Mouse (Mus musculus): ENCODE measurements around the gene Gm17581. TPM values are rescaled to one million over a fixed set of nuclear protein-coding genes. Genes with fewer than 3 reads are reported as not detected.

The Gm17581 gene
- polyA plus RNA-seq, 1 experiment from 2014 or later: not detected

- H3K9ac ChIP-seq (ENCODE audit: low read length): no peak overlapping the region
- no peaks in the 10 kb centered on the region for H3K9me3 ChIP-seq (ENCODE audit: control insufficient read depth, low read length)
- no peaks in the 10 kb centered on the region for H3K27me3 ChIP-seq (ENCODE audit: control insufficient read depth, insufficient read depth, low read length)
- ATAC-seq (replicated peaks; ENCODE audit: low FRiP score) (no peak), DNase-seq (ENCODE audit: low spot score) (no peak)
- H3K4me1 ChIP-seq (replicated peaks; ENCODE audit: control insufficient read depth, insufficient read depth, low read length): peaks cover 3% of the 10 kb centered on the region; the same call in 1 of the 2 replicates
- no peak overlapping the region for H3K4me3 ChIP-seq (ENCODE audit: low read depth, low read length)
- no peak overlapping the region for H3K4me2 ChIP-seq (ENCODE audit: low read depth, low read length, severe bottlenecking)
- no peak overlapping the region for H3K27ac ChIP-seq (ENCODE audit: low read depth, low read length)
- whole genome bisulfite sequencing: 89% methylated on average over 4 of the region's 4 CpGs
- no peaks in the 10 kb centered on the region for H3K36me3 ChIP-seq (ENCODE audit: control insufficient read depth, insufficient read depth, low read length)
Measured at GRCm38 (mm10) chr2:155749394-155749793, 13.7 kb upstream of the Gm17581 start.

GRCm38 (mm10) chr2:155745487-155745886 is 9.8 kb upstream of the Gm17581 start:
- DNase-seq (ENCODE audit: low spot score): no peak
- Histone ChIP-seq H3K9me3 (ENCODE audit: control insufficient read depth, low read length) (no peaks in the 10 kb centered on the region), H3K9ac (ENCODE audit: low read length) (no peak overlapping the region), H3K4me1 (replicated peaks; ENCODE audit: control insufficient read depth, insufficient read depth, low read length) (no peaks in the 10 kb centered on the region), H3K27ac (ENCODE audit: low read depth, low read length) (no peak overlapping the region), H3K4me2 (ENCODE audit: low read depth, low read length, severe bottlenecking) (no peak overlapping the region), H3K27me3 (ENCODE audit: control insufficient read depth, insufficient read depth, low read length) (no peaks in the 10 kb centered on the region), H3K4me3 (ENCODE audit: low read depth, low read length) (no peak overlapping the region), H3K36me3 (ENCODE audit: control insufficient read depth, insufficient read depth, low read length) (no peaks in the 10 kb centered on the region)
- WGBS: 83% methylated on average over 3 of the region's 3 CpGs
- ATAC-seq (replicated peaks; ENCODE audit: low FRiP score): no peak

DNA sequence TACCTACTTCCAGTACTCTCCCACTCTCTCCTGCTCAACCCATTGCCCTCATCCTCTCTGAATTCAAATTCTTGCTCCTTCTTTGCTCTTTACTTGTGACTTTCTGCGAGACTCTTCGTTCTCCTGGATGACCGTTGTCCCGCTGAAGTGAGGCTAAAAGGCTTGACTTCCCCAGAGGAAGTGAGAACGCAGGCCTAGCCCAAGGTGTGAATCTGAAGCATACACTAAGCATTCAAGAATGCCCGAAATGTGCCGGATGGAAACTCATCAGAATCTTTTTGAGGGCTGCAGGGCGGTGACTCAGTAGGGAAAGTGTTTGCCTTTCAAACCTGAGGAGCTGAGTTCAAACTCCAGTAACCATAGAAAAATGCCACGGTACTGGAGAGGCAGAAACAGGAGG is 7.7 kb upstream of the Gm17581 start:
- DNase-seq (ENCODE audit: low spot score) (no peak), ATAC-seq (replicated peaks; ENCODE audit: low FRiP score) (no peak)
- no peaks in the 10 kb centered on the region for H3K27me3 ChIP-seq (ENCODE audit: control insufficient read depth, insufficient read depth, low read length)
- H3K27ac ChIP-seq (ENCODE audit: low read depth, low read length): no peak overlapping the region
- H3K9me3 ChIP-seq (ENCODE audit: control insufficient read depth, low read length): no peaks in the 10 kb centered on the region
- no peak overlapping the region for H3K4me3 ChIP-seq (ENCODE audit: low read depth, low read length)
- WGBS: 92% methylated on average over 9 of the region's 9 CpGs
- H3K4me2 ChIP-seq (ENCODE audit: low read depth, low read length, severe bottlenecking): no peak overlapping the region
- no peaks in the 10 kb centered on the region for H3K4me1 ChIP-seq (replicated peaks; ENCODE audit: control insufficient read depth, insufficient read depth, low read length)
- H3K36me3 ChIP-seq (ENCODE audit: control insufficient read depth, insufficient read depth, low read length): no peaks in the 10 kb centered on the region
- no peak overlapping the region for H3K9ac ChIP-seq (ENCODE audit: low read length)

DNA sequence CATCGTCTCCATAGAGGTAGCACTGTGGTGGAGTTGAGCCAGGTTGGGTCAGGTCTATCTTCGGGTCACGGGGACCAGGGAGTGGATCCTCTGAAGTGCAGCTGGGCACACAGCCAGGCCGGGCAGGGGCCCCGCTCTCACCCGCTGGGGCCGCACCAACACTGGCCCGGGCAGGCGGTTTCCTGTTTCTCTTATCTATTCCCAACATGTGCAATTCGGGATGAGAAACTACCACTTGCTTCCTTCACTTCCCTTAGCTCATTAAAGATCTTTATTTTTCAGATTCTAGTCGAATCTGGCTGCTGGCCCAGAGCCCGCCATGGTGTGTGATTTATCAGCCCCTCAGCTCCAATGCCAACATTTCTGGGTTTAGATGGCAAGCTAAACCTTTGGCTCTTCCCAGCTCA is 7.3 kb upstream of the Gm17581 start:
- no peak overlapping the region for H3K27ac ChIP-seq (ENCODE audit: low read depth, low read length)
- no peak overlapping the region for H3K4me3 ChIP-seq (ENCODE audit: low read depth, low read length)
- H3K36me3 ChIP-seq (ENCODE audit: control insufficient read depth, insufficient read depth, low read length): no peaks in the 10 kb centered on the region
- WGBS: 89% methylated on average over 12 of the region's 12 CpGs
- ATAC-seq (replicated peaks; ENCODE audit: low FRiP score) (no peak), DNase-seq (ENCODE audit: low spot score) (no peak)
- H3K9ac ChIP-seq (ENCODE audit: low read length): no peak overlapping the region
- H3K27me3 ChIP-seq (ENCODE audit: control insufficient read depth, insufficient read depth, low read length): no peaks in the 10 kb centered on the region
- H3K9me3 ChIP-seq (ENCODE audit: control insufficient read depth, low read length): no peaks in the 10 kb centered on the region
- no peaks in the 10 kb centered on the region for H3K4me1 ChIP-seq (replicated peaks; ENCODE audit: control insufficient read depth, insufficient read depth, low read length)
- H3K4me2 ChIP-seq (ENCODE audit: low read depth, low read length, severe bottlenecking): no peak overlapping the region

DNA sequence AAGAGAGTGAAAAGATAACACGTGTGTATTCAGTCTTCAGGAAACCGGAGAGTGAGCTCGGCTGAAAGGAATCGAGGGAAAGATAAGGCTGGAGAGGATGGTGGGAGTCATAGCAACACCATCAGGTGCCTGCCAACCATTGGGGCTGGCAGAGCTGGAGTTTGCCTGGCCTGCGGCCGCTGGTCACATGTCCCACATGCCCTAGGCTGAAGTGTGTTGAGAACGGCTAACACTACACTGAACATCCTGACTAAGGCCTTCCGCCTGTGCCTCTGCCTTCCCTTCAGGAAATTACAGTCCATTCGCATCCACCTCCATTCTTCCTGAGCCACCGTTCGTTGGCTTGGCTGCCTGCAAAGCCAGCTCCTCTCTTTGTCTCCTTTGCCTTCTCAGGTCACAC is 6.5 kb upstream of the Gm17581 start:
- Histone ChIP-seq H3K27me3 (ENCODE audit: control insufficient read depth, insufficient read depth, low read length) (no peaks in the 10 kb centered on the region), H3K36me3 (ENCODE audit: control insufficient read depth, insufficient read depth, low read length) (no peaks in the 10 kb centered on the region), H3K4me2 (ENCODE audit: low read depth, low read length, severe bottlenecking) (no peak overlapping the region), H3K9ac (ENCODE audit: low read length) (no peak overlapping the region), H3K4me3 (ENCODE audit: low read depth, low read length) (no peak overlapping the region), H3K4me1 (replicated peaks; ENCODE audit: control insufficient read depth, insufficient read depth, low read length) (no peaks in the 10 kb centered on the region), H3K27ac (ENCODE audit: low read depth, low read length) (no peak overlapping the region), H3K9me3 (ENCODE audit: control insufficient read depth, low read length) (no peaks in the 10 kb centered on the region)
- WGBS: 85% methylated on average over 11 of the region's 11 CpGs
- DNase-seq (ENCODE audit: low spot score) (no peak), ATAC-seq (replicated peaks; ENCODE audit: low FRiP score) (no peak)

GRCm38 (mm10) chr2:155737803-155738202 is 2.1 kb upstream of the Gm17581 start:
- Histone ChIP-seq H3K9me3 (ENCODE audit: control insufficient read depth, low read length) (no peaks in the 10 kb centered on the region), H3K9ac (ENCODE audit: low read length) (no peak overlapping the region), H3K4me3 (ENCODE audit: low read depth, low read length) (no peak overlapping the region), H3K4me1 (replicated peaks; ENCODE audit: control insufficient read depth, insufficient read depth, low read length) (no peaks in the 10 kb centered on the region), H3K27ac (ENCODE audit: low read depth, low read length) (no peak overlapping the region), H3K4me2 (ENCODE audit: low read depth, low read length, severe bottlenecking) (no peak overlapping the region), H3K36me3 (ENCODE audit: control insufficient read depth, insufficient read depth, low read length) (no peaks in the 10 kb centered on the region), H3K27me3 (ENCODE audit: control insufficient read depth, insufficient read depth, low read length) (no peaks in the 10 kb centered on the region)
- WGBS: 81% methylated on average over 9 of the region's 9 CpGs
- DNase-seq (ENCODE audit: low spot score) (no peak), ATAC-seq (replicated peaks; ENCODE audit: low FRiP score) (no peak)

DNA sequence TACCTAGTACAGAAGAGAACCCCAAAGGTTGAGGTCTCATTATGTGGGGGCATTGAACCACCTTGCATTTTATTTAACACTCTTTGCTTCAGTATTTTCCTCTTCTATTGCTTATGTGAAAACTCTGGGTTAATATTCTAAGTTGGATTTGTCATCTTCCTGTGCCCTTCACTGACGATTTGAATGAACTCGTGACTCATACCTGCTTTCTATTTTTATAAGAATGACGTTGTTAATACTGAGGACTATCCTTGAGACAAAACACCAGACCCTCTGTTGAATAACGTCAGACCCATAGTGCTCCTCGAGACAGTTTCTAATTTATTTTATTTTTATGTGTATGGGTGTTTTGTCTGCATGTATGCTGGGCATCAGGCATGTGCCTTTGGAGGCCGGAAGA is 1.3 kb upstream of the Gm17581 start:
- Histone ChIP-seq H3K9me3 (ENCODE audit: control insufficient read depth, low read length) (no peaks in the 10 kb centered on the region), H3K27ac (ENCODE audit: low read depth, low read length) (no peak overlapping the region), H3K27me3 (ENCODE audit: control insufficient read depth, insufficient read depth, low read length) (no peaks in the 10 kb centered on the region), H3K9ac (ENCODE audit: low read length) (no peak overlapping the region), H3K4me3 (ENCODE audit: low read depth, low read length) (no peak overlapping the region), H3K4me2 (ENCODE audit: low read depth, low read length, severe bottlenecking) (no peak overlapping the region), H3K36me3 (ENCODE audit: control insufficient read depth, insufficient read depth, low read length) (no peaks in the 10 kb centered on the region), H3K4me1 (replicated peaks; ENCODE audit: control insufficient read depth, insufficient read depth, low read length) (no peaks in the 10 kb centered on the region)
- ATAC-seq (replicated peaks; ENCODE audit: low FRiP score): no peak
- WGBS: 85% methylated on average over 6 of the region's 6 CpGs
- no peak for DNase-seq (ENCODE audit: low spot score)

GRCm38 (mm10) chr2:155735080-155735479 is 586 bp downstream of the Gm17581 start:
- no peak for DNase-seq (ENCODE audit: low spot score)
- WGBS: 83% methylated on average over 5 of the region's 5 CpGs
- ATAC-seq (replicated peaks; ENCODE audit: low FRiP score): no peak
- no peaks in the 10 kb centered on the region for H3K4me1 ChIP-seq (replicated peaks; ENCODE audit: control insufficient read depth, insufficient read depth, low read length)
- no peaks in the 10 kb centered on the region for H3K27me3 ChIP-seq (ENCODE audit: control insufficient read depth, insufficient read depth, low read length)
- H3K9ac ChIP-seq (ENCODE audit: low read length): no peak overlapping the region
- no peak overlapping the region for H3K4me2 ChIP-seq (ENCODE audit: low read depth, low read length, severe bottlenecking)
- no peaks in the 10 kb centered on the region for H3K9me3 ChIP-seq (ENCODE audit: control insufficient read depth, low read length)
- H3K27ac ChIP-seq (ENCODE audit: low read depth, low read length): no peak overlapping the region
- H3K36me3 ChIP-seq (ENCODE audit: control insufficient read depth, insufficient read depth, low read length): no peaks in the 10 kb centered on the region
- H3K4me3 ChIP-seq (ENCODE audit: low read depth, low read length): no peak overlapping the region

DNA sequence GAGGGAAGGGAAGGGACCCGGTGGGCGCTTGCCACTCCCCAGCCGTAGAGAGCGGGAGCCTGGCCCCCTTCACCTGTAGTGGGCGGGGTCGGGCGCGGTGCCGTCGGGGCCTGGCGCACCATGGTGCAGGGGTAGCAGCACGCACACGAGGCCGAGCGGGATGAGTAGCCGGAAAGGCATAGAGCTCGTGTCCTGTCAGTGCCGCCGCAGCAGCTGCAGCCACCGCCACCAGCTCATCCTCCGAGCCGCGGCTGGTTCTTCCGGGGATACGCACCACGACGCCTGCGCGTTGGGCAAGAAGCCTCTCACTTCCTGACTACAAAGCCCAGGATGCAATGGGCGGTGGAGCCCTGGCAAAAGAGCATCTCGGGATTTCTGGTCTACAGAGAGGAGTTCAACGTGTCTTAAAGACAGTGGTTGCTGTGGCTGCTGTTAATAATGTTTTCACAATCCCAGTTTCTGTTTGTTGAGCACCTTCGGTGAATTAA is 6.5 kb downstream of the Gm17581 start, which contains the start of gene Edem2:
Edem2 (minus strand) TSS at position 318 of the 488 bp plus-strand sequence.
- peak within 1 kb of the TSS; percentile 94 for H3K4me2 ChIP-seq (ENCODE audit: low read depth, low read length, severe bottlenecking)
- H3K9ac ChIP-seq (ENCODE audit: low read length): peak within 1 kb of the TSS; percentile 77
- ATAC-seq (replicated peaks; ENCODE audit: low FRiP score) (peak; percentile 90), DNase-seq (ENCODE audit: low spot score) (peak; percentile 94)
- H3K4me1 ChIP-seq (replicated peaks; ENCODE audit: control insufficient read depth, insufficient read depth, low read length): peaks cover 3% of the 10 kb centered on the region; the same call in 1 of the 2 replicates
- H3K4me3 ChIP-seq (ENCODE audit: low read depth, low read length): peak within 1 kb of the TSS; percentile 85
- no peaks in the 10 kb centered on the region for H3K36me3 ChIP-seq (ENCODE audit: control insufficient read depth, insufficient read depth, low read length)
- no peaks in the 10 kb centered on the region for H3K27me3 ChIP-seq (ENCODE audit: control insufficient read depth, insufficient read depth, low read length)
- no peaks in the 10 kb centered on the region for H3K9me3 ChIP-seq (ENCODE audit: control insufficient read depth, low read length)
- 1% methylated on average over 33 of the region's 33 CpGs for WGBS
- H3K27ac ChIP-seq (ENCODE audit: low read depth, low read length): no peak within 1 kb of the TSS

All from forebrain, embryonic 11.5 days (tissue).